9 mouse cellular contexts compared by ENCODE assay signal in genomic region chr4:114308518-114308917, GRCm38 (mm10).
A peak's percentile ranks its signal among the peaks of the same experiment; 100 is the strongest.
DNase-seq lines count a peak whose midpoint lies in the region; ATAC-seq and TF ChIP-seq lines count a peak whose summit lies in the region.
"Had no signal": no experiment of that assay in that cellular context is flagged by ENCODE, and none has a peak within 500 bp of the region (broad histone marks: within the 10 kb centered on the region; RNA-seq: fewer than 3 reads in every experiment).

No protein-coding gene starts in this region.

- TF ChIP-seq POLR2A in small intestine, adult 2 months (IDR thresholded peaks at IDR 0.05; ENCODE audit: low read depth, low read length), result no peak

- no peak overlapping the region for H3K27ac ChIP-seq in neural tube, embryonic 15.5 days (replicated peaks)
- no peak overlapping the region for H3K27ac ChIP-seq in small intestine, adult 2 months (ENCODE audit: insufficient read depth, low read depth, low read length)
- H3K27ac ChIP-seq: neural tube, embryonic 12.5 days had no signal

- WGBS in neural tube, embryonic 15.5 days, result 12% methylated on average over 1 of the region's 1 CpGs
- 0% methylated on average over 1 of the region's 1 CpGs for WGBS in small intestine, adult 2 months

- no peaks in the 10 kb centered on the region for H3K27me3 ChIP-seq in neural tube, embryonic 15.5 days (replicated peaks)
- H3K27me3 ChIP-seq in small intestine, adult 2 months (ENCODE audit: control insufficient read depth, insufficient read depth, low read length), result no peaks in the 10 kb centered on the region
- H3K27me3 ChIP-seq: neural tube, embryonic 12.5 days had no signal

- no peaks in the 10 kb centered on the region for H3K4me1 ChIP-seq in neural tube, embryonic 15.5 days
- peaks cover 5% of the 10 kb centered on the region; the same call in 1 of the 2 replicates for H3K4me1 ChIP-seq in small intestine, adult 2 months (ENCODE audit: control insufficient read depth, insufficient read depth, insufficient read length, low read length)
- H3K4me1 ChIP-seq: neural tube, embryonic 12.5 days had no signal

- DNase-seq in heart, postnatal 10 days, result peak; percentile 32 to 43
- DNase-seq in heart, adult 11 months, result no peak
- peak; percentile 27 for DNase-seq in neural tube, embryonic 10.5 days (ENCODE audit: extremely low spot score, low spot score)
- DNase-seq in adrenal gland, postnatal 14 days, result peak; percentile 35
- DNase-seq in kidney, postnatal 14 days, result peak; percentile 47
- no peak for DNase-seq in gastrocnemius, postnatal 36 days

- no peaks in the 10 kb centered on the region for H3K36me3 ChIP-seq in neural tube, embryonic 15.5 days
- H3K36me3 ChIP-seq in small intestine, adult 2 months (ENCODE audit: control insufficient read depth, insufficient read depth, low read length), result no peaks in the 10 kb centered on the region
- H3K36me3 ChIP-seq: neural tube, embryonic 12.5 days had no signal

- intact Hi-C loops in heart, postnatal 10 days (cut with DNase I), result no loop called here
- intact Hi-C loops in gastrocnemius, postnatal 36 days (cut with DNase I), result loop anchor here (10.0 kb wide), 1 partner anchor 1524 kb away; no protein-coding TSS in a partner anchor

- no peak overlapping the region for H3K9ac ChIP-seq in neural tube, embryonic 15.5 days (replicated peaks)
- H3K9ac ChIP-seq: neural tube, embryonic 12.5 days had no signal

- H3K9me3 ChIP-seq in neural tube, embryonic 15.5 days (replicated peaks), result no peaks in the 10 kb centered on the region
- H3K9me3 ChIP-seq: neural tube, embryonic 12.5 days had no signal

- peak; percentile 18; the same call in 1 of the 2 replicates for TF ChIP-seq CTCF in small intestine, adult 2 months (IDR thresholded peaks at IDR 0.05; ENCODE audit: extremely low read depth, insufficient read length, insufficient replicate concordance, low read depth, low read length)

- H3K4me3 ChIP-seq in neural tube, embryonic 15.5 days (replicated peaks), result no peak overlapping the region
- no peak overlapping the region for H3K4me3 ChIP-seq in small intestine, adult 2 months (ENCODE audit: low read depth, low read length)
- H3K4me3 ChIP-seq: neural tube, embryonic 12.5 days had no signal

- ATAC-seq in neural tube, embryonic 15.5 days (ENCODE audit: low FRiP score), result no peak

- H3K4me2 ChIP-seq in neural tube, embryonic 15.5 days, result no peak overlapping the region
- H3K4me2 ChIP-seq: neural tube, embryonic 12.5 days had no signal

Comparison
In these comparisons a context has a peak if more than half of its experiments do, and no peak if none do; other contexts are left out.
1. DNase-seq: peak in heart, postnatal 10 days (2 of 2), neural tube, embryonic 10.5 days (single experiment), adrenal gland, postnatal 14 days (single experiment) and kidney, postnatal 14 days (single experiment); none in heart, adult 11 months (single experiment) and gastrocnemius, postnatal 36 days (0 of 2).